Mouse (Mus musculus) olfactory bulb, adult 2 months (tissue): ENCODE results near the gene Pfkm.

Experiments used
- CTCF ChIP-seq: fragments of 200-500 bp; IDR thresholded peaks from 2 replicates; pipeline ENCODE4 v1.5.1; 2012; ENCODE audit warnings: low read depth, mild to moderate bottlenecking, low read length, moderate library complexity; ENCODE audit not compliant: insufficient read depth
- POLR2A ChIP-seq: fragments of 200-500 bp; IDR thresholded peaks from 2 replicates; pipeline ENCODE4 v1.6.1; 2012; ENCODE audit warnings: mild to moderate bottlenecking, low read depth, low read length, moderate library complexity; ENCODE audit not compliant: insufficient read depth

DNA sequence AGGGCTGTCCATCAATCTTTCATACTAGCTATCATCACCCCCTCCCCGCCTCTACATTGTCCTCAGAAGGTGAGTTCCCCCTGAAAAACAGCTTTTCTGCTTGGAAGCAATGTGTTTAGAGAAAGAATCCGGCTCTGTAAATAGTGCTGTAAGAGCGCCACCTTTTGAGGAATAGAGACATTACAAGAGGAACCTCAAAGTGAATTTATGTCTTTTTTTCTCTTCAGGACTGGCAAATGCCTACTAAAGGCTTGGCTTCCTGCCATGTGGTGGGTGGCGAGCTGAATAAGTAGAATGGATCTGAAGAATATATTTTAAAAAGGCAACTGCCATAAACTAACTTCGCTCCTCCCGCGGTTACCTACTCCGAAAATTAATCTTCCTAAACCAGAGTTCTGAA is 81.4 kb downstream of the Pfkm start:
- TF ChIP-seq CTCF (no peak), POLR2A (no peak)
